Mouse (Mus musculus) small intestine, adult 2 months (tissue): ENCODE data around the gene Zfp853. TPM values are rescaled to one million over a fixed set of nuclear protein-coding genes. Genes with fewer than 3 reads are reported as not detected.

Source experiments
- H3K27ac ChIP-seq: fragments of 200-500 bp; 2 replicates; pipeline ENCODE4 v1.5.1; 2012; ENCODE audit warnings: low read depth, low read length, control low read depth, inconsistent platforms; ENCODE audit not compliant: insufficient read depth
- H3K27me3 ChIP-seq: fragments of 200-500 bp; 2 replicates; pipeline ENCODE4 v1.6.1; 2012; ENCODE audit warnings: mild to moderate bottlenecking, moderate library complexity, low read length, inconsistent platforms; ENCODE audit not compliant: control insufficient read depth, insufficient read depth
- H3K36me3 ChIP-seq: fragments of 200-500 bp; 2 replicates; pipeline ENCODE4 v1.6.1; 2012; ENCODE audit warnings: mild to moderate bottlenecking, low read length, control low read depth, inconsistent platforms; ENCODE audit not compliant: control insufficient read depth, insufficient read depth
- H3K4me1 ChIP-seq: fragments of 200-500 bp; 2 replicates; pipeline ENCODE4 v1.6.1; 2012; ENCODE audit warnings: low read length, inconsistent platforms, mixed read lengths; ENCODE audit not compliant: control insufficient read depth, insufficient read depth, insufficient read length
- H3K4me3 ChIP-seq: fragments of 200-500 bp; 2 replicates; pipeline ENCODE4 v1.5.1; 2012; ENCODE audit warnings: low read depth, mild to moderate bottlenecking, control low read depth, inconsistent platforms, low read length, moderate library complexity
- CTCF ChIP-seq: fragments of 200-500 bp; IDR thresholded peaks from 2 replicates; pipeline ENCODE4 v1.5.1; 2012; ENCODE audit warnings: low read depth, mild to moderate bottlenecking, control low read depth, inconsistent platforms, low read length, moderate library complexity, mixed read lengths; ENCODE audit not compliant: insufficient replicate concordance, insufficient read length; ENCODE audit errors: extremely low read depth
- POLR2A ChIP-seq: fragments of 200-500 bp; IDR thresholded peaks from 2 replicates; pipeline ENCODE4 v1.6.1; 2012; ENCODE audit warnings: low read depth, mild to moderate bottlenecking, control low read depth, inconsistent platforms, low read length, moderate library complexity
- WGBS: fragments of 180-500 bp; shearing (Covaris S2); methylation state at CpG from one replicate; pipeline ENCODE4 v1.1.7; 2018; 5-methylcytosine and 5-hydroxymethylcytosine counted together
- polyA plus RNA-seq: library from polyadenylated mRNA; depleted of rRNA; stranded (reverse); fragments of >200 nt; gene quantifications from 2 replicates; pipeline ENCODE4 v1.2.3, GENCODE M21; 2012

Zfp853 gene
- polyA plus RNA-seq, 1 experiment: 0.35 TPM

DNA sequence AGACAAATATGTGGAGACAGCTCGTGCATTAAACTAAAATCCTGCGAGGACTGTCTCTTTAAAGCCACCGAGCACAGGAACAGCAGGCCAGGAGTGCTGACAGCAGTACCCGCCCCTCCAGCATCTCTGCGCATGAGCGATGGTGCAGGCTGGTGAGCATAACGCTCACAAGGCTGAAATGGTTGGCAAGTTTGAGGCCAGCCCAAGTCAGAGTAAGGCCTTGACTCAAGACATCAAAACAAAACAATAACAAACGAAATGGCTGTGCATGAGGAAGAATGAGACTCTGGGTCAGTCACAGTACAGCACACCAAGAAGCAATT is 23.8 kb upstream of the Zfp853 start:
- Histone ChIP-seq H3K4me3 (no peak overlapping the region), H3K27ac (no peak overlapping the region), H3K4me1 (peaks cover 4% of the 10 kb centered on the region), H3K36me3 (peaks cover 30% of the 10 kb centered on the region), H3K27me3 (no peaks in the 10 kb centered on the region)
- TF ChIP-seq CTCF: no peak
- no peak for TF ChIP-seq POLR2A
- WGBS: 92% methylated on average over 8 of the region's 8 CpGs

DNA sequence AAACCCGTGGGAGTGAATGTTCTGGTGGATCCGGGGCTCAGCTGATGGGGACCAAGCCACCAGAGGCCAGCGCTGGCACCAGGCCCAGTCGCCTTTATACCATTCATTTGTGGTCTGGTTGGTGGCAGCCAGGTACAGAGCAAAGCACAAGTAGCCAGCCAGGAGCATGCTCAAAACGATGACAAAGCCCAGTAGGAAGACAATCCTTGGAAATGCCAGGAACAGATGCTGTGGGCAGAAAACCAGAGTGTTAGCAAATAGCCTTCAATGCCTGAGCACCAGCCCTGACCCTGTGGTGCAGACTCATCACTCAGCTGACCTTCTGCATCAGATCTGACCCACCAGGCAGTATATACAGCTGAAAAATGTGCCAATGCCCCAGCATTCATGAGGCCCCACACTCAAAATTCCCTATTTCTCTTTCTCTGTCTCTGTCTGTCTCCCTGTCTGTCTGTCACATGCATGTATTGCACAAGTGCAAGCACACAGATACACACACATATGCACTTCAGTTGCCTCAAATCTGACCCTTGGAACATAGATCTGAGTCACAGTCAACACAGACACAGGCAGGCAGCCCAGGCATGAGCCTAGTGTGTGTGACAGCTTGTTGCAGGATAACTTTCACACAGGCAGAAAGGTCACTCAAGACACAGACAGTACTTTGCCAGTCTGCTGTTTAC is 23.3 kb upstream of the Zfp853 start:
- Histone ChIP-seq H3K27ac (no peak overlapping the region), H3K4me3 (no peak overlapping the region), H3K36me3 (peaks cover 27% of the 10 kb centered on the region), H3K27me3 (no peaks in the 10 kb centered on the region), H3K4me1 (peaks cover 4% of the 10 kb centered on the region)
- 87% methylated on average over 5 of the region's 5 CpGs for WGBS
- TF ChIP-seq POLR2A (no peak), CTCF (no peak)

DNA sequence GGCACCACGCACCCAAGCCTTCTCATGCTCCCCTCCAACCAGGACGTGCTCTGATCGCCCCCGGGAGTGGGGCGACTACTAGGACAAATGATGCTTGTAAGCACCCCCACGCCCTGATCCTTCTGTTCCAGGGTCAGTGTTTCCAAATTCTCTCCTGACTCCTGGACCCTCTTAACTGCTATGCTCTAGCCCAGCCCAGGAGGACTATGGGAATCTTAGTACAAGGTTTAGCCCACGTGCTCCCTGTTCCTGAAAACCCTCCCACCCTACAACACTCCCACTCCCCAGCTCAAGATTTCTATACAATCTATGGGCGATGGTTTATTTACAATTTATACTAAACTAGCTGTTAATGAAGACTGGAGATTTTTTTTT is 22.1 kb upstream of the Zfp853 start:
- TF ChIP-seq POLR2A: no peak
- no peak for TF ChIP-seq CTCF
- Histone ChIP-seq H3K36me3 (peaks cover 31% of the 10 kb centered on the region), H3K4me1 (peaks cover 4% of the 10 kb centered on the region), H3K4me3 (peak overlapping the region; percentile 99), H3K27me3 (no peaks in the 10 kb centered on the region), H3K27ac (no peak overlapping the region)
- 19% methylated on average over 8 of the region's 8 CpGs for WGBS

DNA sequence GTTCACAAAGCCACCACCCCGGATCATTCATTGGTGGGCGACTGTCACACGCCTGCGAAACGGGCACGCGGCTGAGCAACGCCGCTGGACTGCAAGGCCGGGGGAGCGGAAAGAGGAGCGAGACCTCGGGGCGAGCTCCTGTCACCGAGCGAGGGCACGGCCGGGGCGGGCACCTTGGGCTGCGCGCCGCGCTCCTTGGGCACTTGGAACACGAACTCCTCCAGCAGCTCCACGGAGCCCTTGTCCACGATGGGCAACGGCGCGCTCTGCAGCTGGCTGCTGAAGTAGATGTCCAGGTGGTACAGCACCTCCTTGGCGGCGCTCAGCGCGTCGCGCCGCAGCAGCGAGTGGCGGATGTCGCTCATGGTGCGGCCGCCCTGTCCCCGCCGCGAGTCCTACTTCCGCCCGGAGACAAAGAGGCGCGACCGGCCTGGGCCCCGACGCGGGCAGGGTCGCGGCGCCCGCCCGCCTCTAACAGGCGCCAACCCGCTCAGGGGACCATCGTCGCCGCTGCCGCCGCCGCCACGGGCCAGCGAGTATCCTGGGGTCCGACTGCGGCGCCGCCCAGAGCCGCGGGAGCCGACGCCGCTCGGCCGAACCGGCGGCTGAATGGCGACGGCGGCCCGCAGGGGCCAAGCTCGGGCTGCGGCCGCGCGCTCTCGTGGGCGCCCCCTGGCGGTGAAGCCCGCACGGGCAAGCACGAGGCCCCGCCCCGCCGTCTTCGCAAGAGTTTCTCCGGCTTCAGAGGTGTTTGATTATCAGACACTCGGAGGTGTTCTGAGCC is 21.5 kb upstream of the Zfp853 start, which contains the start of gene E130309D02Rik:
Gene E130309D02Rik (minus strand): TSS at position 631 of the 784 bp plus-strand sequence.
- H3K4me3 ChIP-seq: peak within 1 kb of the TSS; percentile 99
- H3K27me3 ChIP-seq: no peaks in the 10 kb centered on the region
- H3K4me1 ChIP-seq: peaks cover 4% of the 10 kb centered on the region
- under 1% methylated on average over 101 of the region's 101 CpGs for WGBS
- H3K27ac ChIP-seq: peak within 1 kb of the TSS; percentile 73
- H3K36me3 ChIP-seq: peaks cover 32% of the 10 kb centered on the region
- TF ChIP-seq CTCF (peak; percentile 88), POLR2A (peak; percentile 61)

DNA sequence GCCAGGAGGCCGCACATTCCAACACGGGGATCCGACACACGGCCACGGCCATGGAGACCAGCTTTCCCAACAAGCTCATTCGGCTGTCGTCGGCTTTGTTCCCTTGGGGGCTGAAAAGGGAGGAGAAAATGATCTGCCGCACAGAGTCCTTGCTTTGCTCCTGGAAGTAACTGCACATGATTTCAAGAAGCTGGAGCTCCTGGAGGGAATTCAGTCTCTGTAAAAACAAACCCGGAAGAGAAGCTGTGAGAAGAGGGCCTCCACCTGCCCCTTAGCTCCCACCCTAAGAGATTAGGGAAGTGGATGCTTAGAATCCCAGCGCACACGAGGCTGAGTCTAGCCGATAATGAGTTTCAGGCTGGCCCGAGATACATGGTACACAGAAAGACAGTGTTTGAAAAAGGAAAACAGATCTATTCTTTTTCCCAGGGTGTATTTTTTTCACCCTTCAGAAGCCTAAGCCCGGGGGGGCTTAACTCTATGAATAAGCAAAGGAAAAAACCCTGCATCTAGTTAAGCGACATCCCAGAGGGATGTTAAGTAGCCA is 20.8 kb upstream of the Zfp853 start:
- TF ChIP-seq POLR2A (no peak), CTCF (no peak)
- H3K27me3 ChIP-seq: no peaks in the 10 kb centered on the region
- H3K27ac ChIP-seq: peak overlapping the region; percentile 73; the same call in 1 of the 2 replicates
- peak overlapping the region; percentile 99 for H3K4me3 ChIP-seq
- 6% methylated on average over 16 of the region's 16 CpGs for whole genome bisulfite sequencing
- peaks cover 4% of the 10 kb centered on the region for H3K4me1 ChIP-seq
- H3K36me3 ChIP-seq: peaks cover 29% of the 10 kb centered on the region

DNA sequence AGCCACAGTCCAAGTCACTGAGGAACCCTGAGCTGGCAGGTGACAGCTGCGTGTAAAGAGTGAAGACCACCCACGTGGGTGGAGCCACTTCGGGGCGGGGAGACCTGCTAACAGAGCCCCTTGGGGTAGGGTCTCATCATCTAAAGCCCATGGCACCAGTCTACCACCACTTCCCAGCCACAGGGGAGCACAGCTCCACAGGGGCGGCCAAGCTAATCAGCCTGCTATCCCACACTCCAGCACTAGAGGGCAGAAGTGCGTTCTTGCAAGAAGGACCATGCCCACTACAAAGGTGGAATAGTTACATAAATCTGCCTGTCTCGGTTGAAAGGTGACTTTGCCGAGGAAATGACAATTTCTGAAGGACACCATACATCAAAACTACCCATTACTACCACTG is 18.5 kb upstream of the Zfp853 start:
- WGBS: 52% methylated on average over 8 of the region's 8 CpGs
- peaks cover 42% of the 10 kb centered on the region for H3K36me3 ChIP-seq

DNA sequence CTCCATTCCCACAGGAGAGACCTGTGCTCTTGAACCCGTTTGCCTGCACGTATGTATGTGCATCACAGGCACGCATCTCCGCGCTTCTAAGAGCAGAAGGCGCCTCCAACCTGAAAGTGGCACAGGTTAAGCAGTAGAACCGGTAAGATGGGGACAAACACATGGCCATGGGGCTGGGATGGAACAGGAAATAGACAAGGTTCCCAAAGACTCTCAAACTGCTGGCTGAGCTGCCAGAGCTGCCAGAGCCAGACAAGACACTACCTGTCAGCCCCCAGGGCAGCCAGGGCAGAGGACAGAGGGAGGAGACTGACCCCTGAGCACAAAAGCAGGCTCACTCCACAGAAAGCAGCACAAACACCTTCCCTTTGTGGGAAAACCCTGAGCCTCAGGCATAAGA is 16.5 kb upstream of the Zfp853 start:
- H3K27me3 ChIP-seq: no peaks in the 10 kb centered on the region
- TF ChIP-seq CTCF (no peak), POLR2A (no peak)
- WGBS: 95% methylated on average over 7 of the region's 7 CpGs
- H3K4me1 ChIP-seq: peaks cover 2% of the 10 kb centered on the region
- no peak overlapping the region for H3K4me3 ChIP-seq
- H3K27ac ChIP-seq: no peak overlapping the region
- H3K36me3 ChIP-seq: peaks cover 52% of the 10 kb centered on the region

More for the DNA sequence above, 18.5 kb upstream of the Zfp853 start:
- Histone ChIP-seq H3K27ac (no peak overlapping the region), H3K27me3 (no peaks in the 10 kb centered on the region), H3K4me3 (no peak overlapping the region), H3K4me1 (peaks cover 4% of the 10 kb centered on the region)
- TF ChIP-seq POLR2A (no peak), CTCF (peak; percentile 70; the same call in 1 of the 2 replicates)
